Mouse (Mus musculus): ENCODE data around the gene Unc13c.

DNA sequence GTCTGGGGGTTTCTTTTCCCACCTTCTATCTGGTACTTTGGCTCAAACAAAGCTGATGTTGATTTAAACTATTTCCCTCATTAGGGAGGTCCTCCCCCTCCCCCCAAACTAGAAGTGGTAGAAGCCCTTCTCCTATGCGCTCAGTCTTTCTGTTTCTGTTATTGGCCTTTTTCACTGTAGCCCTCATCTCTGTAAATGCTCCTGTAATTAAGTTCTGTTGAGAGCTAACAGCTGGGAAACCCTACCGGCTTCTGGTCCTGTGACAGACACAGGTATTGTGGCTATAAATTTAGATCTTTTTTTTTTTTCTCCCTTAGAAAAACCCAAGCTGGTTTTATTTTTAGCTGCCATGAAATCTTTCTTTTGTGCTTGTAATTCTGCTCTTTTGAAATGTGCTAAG is 536.8 kb downstream of the Unc13c start:
- TF ChIP-seq CTCF (IDR thresholded peaks at IDR 0.05; ENCODE audit: low read depth) (no peak), EP300 (optimal IDR thresholded peaks at IDR 0.05) (no peak)

Data from stomach, postnatal 0 days (tissue).